Mouse (Mus musculus) heart, embryonic 10.5 days (tissue): ENCODE data around the gene Snap47. TPM values are rescaled to one million over a fixed set of nuclear protein-coding genes. Genes with fewer than 3 reads are reported as not detected.

Source experiments
- polyA plus RNA-seq: library from polyadenylated mRNA; unstranded; fragments of >200 nt; fragmentation: Nextera tagmentation; extraction: Ambion mirVana; gene quantifications from 2 replicates; pipeline ENCODE4 v1.2.1, GENCODE M21; 2016

Snap47 gene
- polyA plus RNA-seq, 1 experiment from 2014 or later = 123 TPM

Other genes with a start within 250 kb of the Snap47 start
- 122 and 123 TPM in 2 replicates for gene Mrpl55, start 248.7 kb downstream of the Snap47 start, polyA plus RNA-seq
- 28.7 and 30.9 TPM in 2 replicates for gene 2310033P09Rik, start 242.9 kb downstream of the Snap47 start, polyA plus RNA-seq
- 702 and 707 TPM in 2 replicates for gene Arf1, start 222.9 kb downstream of the Snap47 start, polyA plus RNA-seq
- 0.08 TPM in 1 of 2 replicates, not detected in the other for gene Wnt3a, start 160.4 kb downstream of the Snap47 start, polyA plus RNA-seq
- 3.8 and 4.1 TPM in 2 replicates for gene Wnt9a, start 144.3 kb downstream of the Snap47 start, polyA plus RNA-seq
- gene Prss38, start 75.5 kb downstream of the Snap47 start, polyA plus RNA-seq = not detected in 2 replicates
- gene Jmjd4, start 1.1 kb downstream of the Snap47 start, polyA plus RNA-seq = 14.5 and 15.3 TPM in 2 replicates
- gene Zfp867, start 21.3 kb upstream of the Snap47 start, polyA plus RNA-seq = 5.2 and 5.9 TPM in 2 replicates
- gene Zkscan17, start 75.6 kb upstream of the Snap47 start, polyA plus RNA-seq = 19.9 and 22.9 TPM in 2 replicates
- 0.40 TPM in 1 of 2 replicates, not detected in the other for gene Nlrp3, start 90.4 kb upstream of the Snap47 start, polyA plus RNA-seq
- not detected in 2 replicates for gene Olfr222, start 125.0 kb upstream of the Snap47 start, polyA plus RNA-seq
- not detected in 2 replicates for gene Olfr223, start 142.1 kb upstream of the Snap47 start, polyA plus RNA-seq
- gene Mprip, start 210.1 kb upstream of the Snap47 start, polyA plus RNA-seq = 36.6 and 43.6 TPM in 2 replicates